Mouse (Mus musculus): ENCODE measurements around the gene Psme4. TPM values are rescaled to one million over a fixed set of nuclear protein-coding genes. Genes with fewer than 3 reads are reported as not detected.

Gene Psme4
- polyA plus RNA-seq, 1 experiment from 2014 or later: 41.7 TPM

GRCm38 (mm10) chr11:30772777-30773417 lies 1.4 kb downstream of the Psme4 start:
- ATAC-seq (replicated peaks; ENCODE audit: low FRiP score) (no peak), DNase-seq (ENCODE audit: low spot score) (no peak)
- H3K4me1 ChIP-seq (replicated peaks; ENCODE audit: control insufficient read depth, insufficient read depth, low read length): no peaks in the 10 kb centered on the region; the same call in 1 of the 2 replicates
- peak overlapping the region; percentile 73 for H3K4me2 ChIP-seq (ENCODE audit: low read depth, low read length, severe bottlenecking)
- H3K9me3 ChIP-seq (ENCODE audit: control insufficient read depth, low read length): no peaks in the 10 kb centered on the region
- peak overlapping the region; percentile 96 for H3K4me3 ChIP-seq (ENCODE audit: low read depth, low read length)
- peak overlapping the region; percentile 84; the same call in 1 of the 2 replicates for H3K27ac ChIP-seq (ENCODE audit: low read depth, low read length)
- H3K36me3 ChIP-seq (ENCODE audit: control insufficient read depth, insufficient read depth, low read length): no peaks in the 10 kb centered on the region
- WGBS: 2% methylated on average over 21 of the region's 21 CpGs
- H3K27me3 ChIP-seq (ENCODE audit: control insufficient read depth, insufficient read depth, low read length): no peaks in the 10 kb centered on the region
- peak overlapping the region; percentile 96 for H3K9ac ChIP-seq (ENCODE audit: low read length)

GRCm38 (mm10) chr11:30774638-30775037 lies 3.1 kb downstream of the Psme4 start:
- H3K4me2 ChIP-seq (ENCODE audit: low read depth, low read length, severe bottlenecking): no peak overlapping the region
- no peaks in the 10 kb centered on the region for H3K27me3 ChIP-seq (ENCODE audit: control insufficient read depth, insufficient read depth, low read length)
- DNase-seq (ENCODE audit: low spot score): no peak
- no peaks in the 10 kb centered on the region for H3K9me3 ChIP-seq (ENCODE audit: control insufficient read depth, low read length)
- WGBS: 90% methylated on average over 1 of the region's 1 CpGs
- H3K36me3 ChIP-seq (ENCODE audit: control insufficient read depth, insufficient read depth, low read length): no peaks in the 10 kb centered on the region
- no peak overlapping the region for H3K9ac ChIP-seq (ENCODE audit: low read length)
- H3K4me1 ChIP-seq (replicated peaks; ENCODE audit: control insufficient read depth, insufficient read depth, low read length): no peaks in the 10 kb centered on the region; the same call in 1 of the 2 replicates
- no peak overlapping the region for H3K4me3 ChIP-seq (ENCODE audit: low read depth, low read length)
- ATAC-seq (replicated peaks; ENCODE audit: low FRiP score): no peak
- H3K27ac ChIP-seq (ENCODE audit: low read depth, low read length): no peak overlapping the region

DNA sequence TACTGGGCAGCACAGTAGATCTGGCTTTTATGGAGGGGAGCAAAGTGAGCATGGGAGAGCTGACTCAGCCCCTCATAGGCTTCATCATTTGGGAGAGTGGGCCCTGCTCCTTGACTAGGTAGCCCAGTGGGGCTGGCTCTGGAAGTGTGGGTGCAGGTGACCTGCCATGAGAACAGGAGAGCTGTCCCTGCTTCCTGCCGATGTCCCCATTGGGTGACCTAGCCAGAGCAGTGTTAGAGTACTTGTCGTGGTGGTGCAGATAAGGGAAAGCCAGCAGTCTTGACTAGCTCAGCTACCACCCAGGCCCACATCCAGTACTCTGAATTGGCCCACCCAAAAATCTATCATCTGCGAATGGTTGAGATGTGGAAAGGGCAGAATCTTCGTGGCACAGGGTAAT lies 6.0 kb downstream of the Psme4 start:
- DNase-seq (ENCODE audit: low spot score) (no peak), ATAC-seq (replicated peaks; ENCODE audit: low FRiP score) (no peak)
- Histone ChIP-seq H3K27ac (ENCODE audit: low read depth, low read length) (no peak overlapping the region), H3K9ac (ENCODE audit: low read length) (no peak overlapping the region), H3K36me3 (ENCODE audit: control insufficient read depth, insufficient read depth, low read length) (no peaks in the 10 kb centered on the region), H3K4me2 (ENCODE audit: low read depth, low read length, severe bottlenecking) (no peak overlapping the region), H3K9me3 (ENCODE audit: control insufficient read depth, low read length) (no peaks in the 10 kb centered on the region), H3K4me3 (ENCODE audit: low read depth, low read length) (no peak overlapping the region), H3K4me1 (replicated peaks; ENCODE audit: control insufficient read depth, insufficient read depth, low read length) (no peaks in the 10 kb centered on the region), H3K27me3 (ENCODE audit: control insufficient read depth, insufficient read depth, low read length) (no peaks in the 10 kb centered on the region)
- 87% methylated on average over 4 of the region's 4 CpGs for WGBS

DNA sequence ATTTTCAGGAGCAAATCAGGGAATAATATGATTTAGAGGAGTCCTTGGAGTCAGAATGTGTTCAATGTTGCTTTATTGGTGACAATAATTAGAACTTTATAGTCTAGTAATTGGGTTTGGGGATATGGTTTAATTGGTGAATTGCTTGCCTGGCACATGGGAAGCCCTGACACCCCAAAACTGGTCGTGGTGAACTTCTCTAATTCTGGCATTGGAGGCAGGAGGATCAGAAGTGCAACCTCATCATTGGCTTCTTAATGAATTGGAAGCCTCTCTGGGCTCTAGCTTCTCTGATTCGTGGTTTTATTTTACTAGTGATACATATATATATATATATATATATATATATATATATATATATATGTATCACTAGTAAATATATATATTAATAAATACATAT lies 9.4 kb downstream of the Psme4 start:
- no peak for ATAC-seq (replicated peaks; ENCODE audit: low FRiP score)
- Histone ChIP-seq H3K4me2 (ENCODE audit: low read depth, low read length, severe bottlenecking) (no peak overlapping the region), H3K9ac (ENCODE audit: low read length) (no peak overlapping the region), H3K4me1 (replicated peaks; ENCODE audit: control insufficient read depth, insufficient read depth, low read length) (no peaks in the 10 kb centered on the region), H3K27ac (ENCODE audit: low read depth, low read length) (no peak overlapping the region), H3K9me3 (ENCODE audit: control insufficient read depth, low read length) (no peaks in the 10 kb centered on the region), H3K4me3 (ENCODE audit: low read depth, low read length) (no peak overlapping the region), H3K36me3 (ENCODE audit: control insufficient read depth, insufficient read depth, low read length) (no peaks in the 10 kb centered on the region), H3K27me3 (ENCODE audit: control insufficient read depth, insufficient read depth, low read length) (no peaks in the 10 kb centered on the region)
- 96% methylated on average over 2 of the region's 2 CpGs for WGBS
- no peak for DNase-seq (ENCODE audit: low spot score)

GRCm38 (mm10) chr11:30781612-30782011 lies 10.1 kb downstream of the Psme4 start:
- H3K4me1 ChIP-seq (replicated peaks; ENCODE audit: control insufficient read depth, insufficient read depth, low read length): no peaks in the 10 kb centered on the region
- ATAC-seq (replicated peaks; ENCODE audit: low FRiP score) (no peak), DNase-seq (ENCODE audit: low spot score) (no peak)
- WGBS: 97% methylated on average over 1 of the region's 1 CpGs
- H3K9me3 ChIP-seq (ENCODE audit: control insufficient read depth, low read length): no peaks in the 10 kb centered on the region
- no peak overlapping the region for H3K9ac ChIP-seq (ENCODE audit: low read length)
- H3K27me3 ChIP-seq (ENCODE audit: control insufficient read depth, insufficient read depth, low read length): no peaks in the 10 kb centered on the region
- H3K27ac ChIP-seq (ENCODE audit: low read depth, low read length): no peak overlapping the region
- H3K4me3 ChIP-seq (ENCODE audit: low read depth, low read length): no peak overlapping the region
- H3K36me3 ChIP-seq (ENCODE audit: control insufficient read depth, insufficient read depth, low read length): no peaks in the 10 kb centered on the region
- H3K4me2 ChIP-seq (ENCODE audit: low read depth, low read length, severe bottlenecking): no peak overlapping the region

DNA sequence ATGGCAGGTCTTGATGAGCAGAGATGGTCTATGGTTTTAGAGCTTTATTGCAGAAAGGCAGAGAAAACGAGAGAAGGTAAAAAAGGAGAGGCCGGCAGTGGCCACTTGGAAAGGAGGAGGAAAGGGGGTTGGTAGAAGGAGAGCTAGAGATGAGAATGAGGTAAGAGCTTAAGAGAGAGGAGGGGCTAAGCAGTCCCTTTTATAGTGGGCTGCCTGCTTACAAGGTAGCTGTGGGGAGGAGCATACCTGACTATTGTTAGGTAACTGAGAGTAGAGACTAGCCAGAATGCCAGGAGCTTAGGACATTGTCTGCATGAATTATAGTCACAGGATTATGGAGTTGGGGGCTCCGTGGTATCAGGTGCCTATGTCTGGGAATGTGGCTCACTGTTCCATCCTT lies 14.0 kb downstream of the Psme4 start:
- H3K27ac ChIP-seq (ENCODE audit: low read depth, low read length): no peak overlapping the region
- no peaks in the 10 kb centered on the region for H3K27me3 ChIP-seq (ENCODE audit: control insufficient read depth, insufficient read depth, low read length)
- H3K4me3 ChIP-seq (ENCODE audit: low read depth, low read length): no peak overlapping the region
- H3K4me1 ChIP-seq (replicated peaks; ENCODE audit: control insufficient read depth, insufficient read depth, low read length): no peaks in the 10 kb centered on the region
- DNase-seq (ENCODE audit: low spot score): no peak
- no peaks in the 10 kb centered on the region for H3K9me3 ChIP-seq (ENCODE audit: control insufficient read depth, low read length)
- no peaks in the 10 kb centered on the region for H3K36me3 ChIP-seq (ENCODE audit: control insufficient read depth, insufficient read depth, low read length)
- H3K4me2 ChIP-seq (ENCODE audit: low read depth, low read length, severe bottlenecking): no peak overlapping the region
- H3K9ac ChIP-seq (ENCODE audit: low read length): no peak overlapping the region
- no peak for ATAC-seq (replicated peaks; ENCODE audit: low FRiP score)
- WGBS: 62% methylated on average over 3 of the region's 3 CpGs

DNA sequence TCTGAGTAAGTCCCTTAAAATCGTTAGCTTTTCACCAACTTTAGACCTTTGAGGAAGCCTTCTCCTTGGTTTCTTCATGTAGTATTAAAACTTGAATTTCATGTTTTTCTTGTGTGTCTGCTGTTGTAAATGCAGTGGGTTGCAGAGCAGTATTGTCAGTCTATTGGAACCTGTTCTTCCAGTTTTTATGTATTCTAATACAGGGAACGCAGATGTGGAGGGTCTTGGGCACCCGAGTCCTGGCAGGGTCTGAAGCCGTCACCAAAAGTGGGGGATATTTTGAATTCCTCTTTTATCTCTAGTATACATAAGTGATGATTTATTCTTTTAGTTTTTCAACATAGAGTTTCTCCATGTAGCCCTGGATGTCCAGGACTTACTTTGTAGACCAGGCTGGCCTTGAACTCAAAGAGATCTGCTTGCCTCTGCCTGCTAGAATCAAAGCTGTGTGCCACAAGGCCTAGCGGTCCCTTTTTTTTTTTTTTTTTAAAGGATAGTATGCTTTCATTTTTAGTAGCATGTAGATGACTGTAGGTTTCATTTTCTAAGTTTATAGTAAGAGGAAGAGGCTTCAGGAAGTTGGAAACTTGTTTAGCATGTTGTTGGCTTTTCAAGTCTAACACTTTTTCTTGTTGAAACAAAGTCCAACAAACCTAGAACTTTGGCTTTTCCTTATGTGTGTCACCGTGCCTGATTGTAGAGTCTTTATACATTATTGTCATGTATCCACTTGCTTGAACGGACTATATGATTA lies 14.9 kb downstream of the Psme4 start:
- 93% methylated on average over 7 of the region's 7 CpGs for WGBS

DNA sequence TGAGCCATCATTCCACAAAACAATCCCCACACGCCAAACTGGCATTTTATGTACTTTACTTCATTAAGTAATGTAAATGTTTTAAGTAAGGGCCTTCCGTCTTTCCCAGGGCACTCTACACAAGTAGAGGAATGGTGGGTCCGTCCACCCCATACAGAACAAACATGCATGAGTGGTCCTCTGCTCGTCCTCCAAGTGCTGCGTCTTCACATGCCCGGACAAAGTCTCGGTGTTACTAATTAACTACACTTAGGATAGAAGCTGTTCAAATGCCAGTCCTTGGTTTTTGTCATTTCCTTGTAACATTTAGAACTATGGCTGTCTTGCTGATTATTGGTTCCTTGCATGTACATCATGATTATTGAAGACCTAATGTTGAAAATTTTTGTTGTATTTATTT lies 21.2 kb downstream of the Psme4 start:
- ATAC-seq (replicated peaks; ENCODE audit: low FRiP score) (no peak), DNase-seq (ENCODE audit: low spot score) (no peak)
- Histone ChIP-seq H3K27ac (ENCODE audit: low read depth, low read length) (no peak overlapping the region), H3K9me3 (ENCODE audit: control insufficient read depth, low read length) (no peaks in the 10 kb centered on the region), H3K36me3 (ENCODE audit: control insufficient read depth, insufficient read depth, low read length) (no peaks in the 10 kb centered on the region), H3K9ac (ENCODE audit: low read length) (no peak overlapping the region), H3K4me1 (replicated peaks; ENCODE audit: control insufficient read depth, insufficient read depth, low read length) (no peaks in the 10 kb centered on the region), H3K27me3 (ENCODE audit: control insufficient read depth, insufficient read depth, low read length) (no peaks in the 10 kb centered on the region), H3K4me2 (ENCODE audit: low read depth, low read length, severe bottlenecking) (no peak overlapping the region), H3K4me3 (ENCODE audit: low read depth, low read length) (no peak overlapping the region)
- 94% methylated on average over 7 of the region's 7 CpGs for WGBS

More for the DNA sequence above, 14.9 kb downstream of the Psme4 start:
- Histone ChIP-seq H3K9ac (ENCODE audit: low read length) (no peak overlapping the region), H3K4me3 (ENCODE audit: low read depth, low read length) (no peak overlapping the region), H3K36me3 (ENCODE audit: control insufficient read depth, insufficient read depth, low read length) (no peaks in the 10 kb centered on the region), H3K9me3 (ENCODE audit: control insufficient read depth, low read length) (no peaks in the 10 kb centered on the region), H3K4me1 (replicated peaks; ENCODE audit: control insufficient read depth, insufficient read depth, low read length) (no peaks in the 10 kb centered on the region), H3K4me2 (ENCODE audit: low read depth, low read length, severe bottlenecking) (no peak overlapping the region), H3K27me3 (ENCODE audit: control insufficient read depth, insufficient read depth, low read length) (no peaks in the 10 kb centered on the region), H3K27ac (ENCODE audit: low read depth, low read length) (no peak overlapping the region)
- DNase-seq (ENCODE audit: low spot score): no peak
- ATAC-seq (replicated peaks; ENCODE audit: low FRiP score): no peak

DNA sequence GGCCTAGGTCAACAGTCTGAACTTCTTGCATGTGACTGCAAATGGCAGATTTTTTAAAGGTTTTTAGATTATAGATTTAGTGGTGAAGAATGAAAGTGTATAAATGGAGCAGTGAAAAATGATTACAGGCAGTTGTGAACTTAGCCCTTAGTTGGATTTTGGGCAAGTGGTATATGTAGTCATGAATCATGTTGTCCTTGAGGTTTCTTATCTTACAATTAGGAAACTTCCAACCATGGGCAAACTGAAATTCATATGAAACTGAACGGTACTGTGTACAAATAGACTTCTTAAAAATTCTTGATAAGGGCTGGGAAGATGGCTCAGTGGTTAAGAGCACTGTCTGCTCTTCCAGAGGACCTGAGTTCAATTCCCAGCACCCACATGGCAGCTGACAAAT lies 22.2 kb downstream of the Psme4 start:
- H3K4me1 ChIP-seq (replicated peaks; ENCODE audit: control insufficient read depth, insufficient read depth, low read length): no peaks in the 10 kb centered on the region
- no peaks in the 10 kb centered on the region for H3K27me3 ChIP-seq (ENCODE audit: control insufficient read depth, insufficient read depth, low read length)
- DNase-seq (ENCODE audit: low spot score): no peak
- H3K4me3 ChIP-seq (ENCODE audit: low read depth, low read length): no peak overlapping the region
- no peak overlapping the region for H3K27ac ChIP-seq (ENCODE audit: low read depth, low read length)
- no peak overlapping the region for H3K4me2 ChIP-seq (ENCODE audit: low read depth, low read length, severe bottlenecking)
- WGBS: 97% methylated on average over 1 of the region's 1 CpGs
- H3K9ac ChIP-seq (ENCODE audit: low read length): no peak overlapping the region
- no peaks in the 10 kb centered on the region for H3K36me3 ChIP-seq (ENCODE audit: control insufficient read depth, insufficient read depth, low read length)
- no peaks in the 10 kb centered on the region for H3K9me3 ChIP-seq (ENCODE audit: control insufficient read depth, low read length)
- ATAC-seq (replicated peaks; ENCODE audit: low FRiP score): no peak
